ENCODE assay signal across 7 mouse cellular contexts in genomic region chr12:8487959-8488651, GRCm38 (mm10). TPM values are rescaled to one million over a fixed set of nuclear protein-coding genes. Genes with fewer than 3 reads are reported as not detected.
DNase-seq lines count a peak whose midpoint lies in the region; ATAC-seq and TF ChIP-seq lines count a peak whose summit lies in the region.

No protein-coding gene starts in this region.

- intact Hi-C loops in left cerebral cortex, postnatal 14 days (cut with DNase I), result no loop called here

- H3K4me1 ChIP-seq in intestine, postnatal 0 days (replicated peaks; ENCODE audit: control insufficient read depth, insufficient read depth, low read length), result 0 out of 2 replicates have a peak, but pooled peaks cover 3% of the 10 kb centered on the region

- no peaks in the 10 kb centered on the region for H3K27me3 ChIP-seq in intestine, postnatal 0 days (replicated peaks; ENCODE audit: control insufficient read depth, insufficient read depth, low read length)

- no peak overlapping the region for H3K9ac ChIP-seq in intestine, postnatal 0 days (ENCODE audit: low read depth, low read length)

- peak; percentile 30; the same call in 1 of the 2 replicates for TF ChIP-seq CTCF in intestine, postnatal 0 days (IDR thresholded peaks at IDR 0.05; ENCODE audit: low read depth)

- ATAC-seq in intestine, postnatal 0 days, result peak; percentile 80

- WGBS in intestine, postnatal 0 days, result 53% methylated on average over 5 of the region's 5 CpGs

- DNase-seq in right cerebral cortex, postnatal 14 days, result peak; percentile 61
- DNase-seq in right cerebral cortex, postnatal 25 days, result no peak
- DNase-seq in cerebellum, postnatal 14 days, result peak; percentile 74 to 87
- DNase-seq in lung, postnatal 36 days, result peak; percentile 81
- DNase-seq in urinary bladder, postnatal 4 days (ENCODE audit: low spot score in 2 of 2), result peak; percentile 62 to 82
- DNase-seq in left cerebral cortex, postnatal 14 days (ENCODE audit: low spot score in 2 of 2), result no peak

- H3K27ac ChIP-seq in intestine, postnatal 0 days (ENCODE audit: low read depth, low read length), result no peak overlapping the region

- no peaks in the 10 kb centered on the region for H3K9me3 ChIP-seq in intestine, postnatal 0 days (ENCODE audit: control insufficient read depth)

- no peak overlapping the region for H3K4me3 ChIP-seq in intestine, postnatal 0 days (ENCODE audit: low read depth, low read length)

- no peaks in the 10 kb centered on the region for H3K36me3 ChIP-seq in intestine, postnatal 0 days (ENCODE audit: control insufficient read depth, insufficient read depth)

- no peak overlapping the region for H3K4me2 ChIP-seq in intestine, postnatal 0 days (replicated peaks; ENCODE audit: low read depth)

RNA-seq across cellular contexts. Expression of gene Rhob, which starts 11.7 kb away (rescaled TPM):
- polyA plus RNA-seq in intestine, postnatal 0 days (2015; fragmentation: Nextera tagmentation; extraction: Ambion mirVana), result 28.8 and 29.7 TPM in 2 replicates
- total RNA-seq in left cerebral cortex, postnatal 14 days (2021), result 100 to 1,000 TPM; 287 to 352 TPM

Comparison
In these comparisons a context has a peak if more than half of its experiments do, and no peak if none do; other contexts are left out.
1. DNase-seq: peak in right cerebral cortex, postnatal 14 days (single experiment), cerebellum, postnatal 14 days (2 of 2), lung, postnatal 36 days (single experiment) and urinary bladder, postnatal 4 days (2 of 2); none in right cerebral cortex, postnatal 25 days (single experiment) and left cerebral cortex, postnatal 14 days (0 of 2).